Comparison of ENCODE assay signal across 27 mouse cellular contexts in the genomic region with DNA sequence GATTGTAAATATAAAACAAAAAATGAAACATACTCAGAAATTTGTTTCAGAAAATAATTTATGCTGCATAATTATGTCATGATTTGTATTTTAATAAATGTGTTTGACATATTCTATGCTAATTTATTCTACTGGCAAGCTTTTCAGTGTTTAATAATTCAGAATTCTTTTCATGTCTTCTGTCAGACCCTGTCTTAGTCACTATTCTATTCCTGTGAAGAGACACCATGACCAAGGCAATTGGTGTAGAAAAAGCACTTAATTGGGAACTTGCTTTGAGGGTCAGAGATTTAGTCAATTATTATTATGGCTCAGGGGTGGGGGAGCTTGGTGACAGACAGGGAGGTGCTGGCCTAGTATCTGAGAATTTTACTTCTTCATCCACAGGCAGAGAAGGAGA.
DNase-seq lines count a peak whose midpoint lies in the region; ATAC-seq and TF ChIP-seq lines count a peak whose summit lies in the region.
"Had no signal": no experiment of that assay in that cellular context is flagged by ENCODE, and none has a peak within 500 bp of the region (broad histone marks: within the 10 kb centered on the region; RNA-seq: fewer than 3 reads in every experiment).

No protein-coding gene starts in this region.

- TF ChIP-seq CTCF in brain, embryonic 14.5 days (IDR thresholded peaks at IDR 0.05; ENCODE audit: borderline replicate concordance, extremely low read depth, insufficient read depth, insufficient read length): no peak

- H3K9me3 ChIP-seq in midbrain, embryonic 12.5 days: no peaks in the 10 kb centered on the region
- no peaks in the 10 kb centered on the region for H3K9me3 ChIP-seq in midbrain, embryonic 10.5 days (replicated peaks)
- no peaks in the 10 kb centered on the region for H3K9me3 ChIP-seq in midbrain, embryonic 16.5 days (replicated peaks; ENCODE audit: control insufficient read depth, low read length, poor library complexity, severe bottlenecking)
- no peaks in the 10 kb centered on the region for H3K9me3 ChIP-seq in limb, embryonic 10.5 days (replicated peaks)
- H3K9me3 ChIP-seq: embryonic facial prominence, embryonic 12.5 days; embryonic facial prominence, embryonic 15.5 days; heart, embryonic 10.5 days; heart, embryonic 13.5 days had no signal

- no peak for DNase-seq in midbrain, embryonic 10.5 days (ENCODE audit: low spot score)
- DNase-seq in Muller cell, postnatal 12 days (ENCODE audit: inconsistent ontology term): peak; percentile 16
- peak; percentile 50 for DNase-seq in brain, embryonic 14.5 days (ENCODE audit: low read depth)
- no peak for DNase-seq in kidney, adult 11 months
- no peak for DNase-seq in limb, embryonic 10.5 days (ENCODE audit: low spot score)
- DNase-seq: adrenal gland, adult 8-10 months; adrenal gland, postnatal 36 days; cerebellum, adult 11 months; cerebellum, adult 2 months; cerebellum, adult 9-11 months; cerebellum, postnatal 25 days; gastrocnemius, postnatal 10 days; gastrocnemius, postnatal 36 days; heart, adult 2 months; heart, postnatal 14 days; heart, postnatal 4 days had no signal

- no peak overlapping the region for H3K9ac ChIP-seq in midbrain, embryonic 12.5 days (replicated peaks)
- H3K9ac ChIP-seq in midbrain, embryonic 16.5 days (ENCODE audit: low read depth, low read length): no peak overlapping the region
- H3K9ac ChIP-seq: embryonic facial prominence, embryonic 12.5 days; embryonic facial prominence, embryonic 15.5 days; heart, embryonic 13.5 days; hindbrain, embryonic 14.5 days had no signal

- no peak overlapping the region for H3K4me3 ChIP-seq in midbrain, embryonic 12.5 days
- no peak overlapping the region for H3K4me3 ChIP-seq in midbrain, embryonic 10.5 days
- H3K4me3 ChIP-seq in midbrain, embryonic 16.5 days (ENCODE audit: low read depth, low read length): no peak overlapping the region
- no peak overlapping the region for H3K4me3 ChIP-seq in limb, embryonic 10.5 days
- H3K4me3 ChIP-seq: embryonic facial prominence, embryonic 12.5 days; embryonic facial prominence, embryonic 15.5 days; heart, adult 2 months; heart, embryonic 10.5 days; heart, embryonic 13.5 days had no signal

- H3K4me2 ChIP-seq in midbrain, embryonic 12.5 days (replicated peaks): no peak overlapping the region
- H3K4me2 ChIP-seq in midbrain, embryonic 16.5 days (ENCODE audit: low read length): no peak overlapping the region
- H3K4me2 ChIP-seq: embryonic facial prominence, embryonic 12.5 days; embryonic facial prominence, embryonic 15.5 days; heart, embryonic 13.5 days; hindbrain, embryonic 14.5 days had no signal

- H3K27me3 ChIP-seq in midbrain, embryonic 12.5 days: no peaks in the 10 kb centered on the region
- no peaks in the 10 kb centered on the region for H3K27me3 ChIP-seq in midbrain, embryonic 10.5 days (ENCODE audit: low read depth, poor library complexity, severe bottlenecking)
- no peaks in the 10 kb centered on the region for H3K27me3 ChIP-seq in midbrain, embryonic 16.5 days (ENCODE audit: control insufficient read depth, insufficient read depth, low read depth, low read length)
- H3K27me3 ChIP-seq in limb, embryonic 10.5 days (ENCODE audit: low read depth, poor library complexity, severe bottlenecking): no peaks in the 10 kb centered on the region
- H3K27me3 ChIP-seq: embryonic facial prominence, embryonic 12.5 days; embryonic facial prominence, embryonic 15.5 days; heart, embryonic 13.5 days had no signal

- TF ChIP-seq POLR2A in brain, embryonic 14.5 days (IDR thresholded peaks at IDR 0.05; ENCODE audit: borderline replicate concordance, extremely low read depth, insufficient read depth, insufficient read length, poor library complexity, severe bottlenecking): no peak

- no peaks in the 10 kb centered on the region for H3K4me1 ChIP-seq in midbrain, embryonic 12.5 days
- no peaks in the 10 kb centered on the region for H3K4me1 ChIP-seq in midbrain, embryonic 10.5 days
- no peaks in the 10 kb centered on the region for H3K4me1 ChIP-seq in midbrain, embryonic 16.5 days (ENCODE audit: control insufficient read depth, insufficient read depth, low read length)
- no peaks in the 10 kb centered on the region for H3K4me1 ChIP-seq in limb, embryonic 10.5 days
- H3K4me1 ChIP-seq: embryonic facial prominence, embryonic 12.5 days; embryonic facial prominence, embryonic 15.5 days; heart, embryonic 10.5 days; heart, embryonic 13.5 days had no signal

- H3K27ac ChIP-seq in midbrain, embryonic 12.5 days (replicated peaks): no peak overlapping the region
- H3K27ac ChIP-seq in midbrain, embryonic 10.5 days (replicated peaks): no peak overlapping the region
- no peak overlapping the region for H3K27ac ChIP-seq in midbrain, embryonic 16.5 days (ENCODE audit: low read length)
- H3K27ac ChIP-seq in limb, embryonic 10.5 days: no peak overlapping the region
- H3K27ac ChIP-seq: embryonic facial prominence, embryonic 12.5 days; embryonic facial prominence, embryonic 15.5 days; heart, adult 2 months; heart, embryonic 10.5 days; heart, embryonic 13.5 days; hindbrain, embryonic 14.5 days; hindbrain, postnatal 0 days had no signal

- H3K36me3 ChIP-seq in midbrain, embryonic 12.5 days: no peaks in the 10 kb centered on the region
- no peaks in the 10 kb centered on the region for H3K36me3 ChIP-seq in midbrain, embryonic 10.5 days
- H3K36me3 ChIP-seq in midbrain, embryonic 16.5 days (ENCODE audit: control insufficient read depth, insufficient read depth, low read length): no peaks in the 10 kb centered on the region
- no peaks in the 10 kb centered on the region for H3K36me3 ChIP-seq in limb, embryonic 10.5 days
- H3K36me3 ChIP-seq: embryonic facial prominence, embryonic 12.5 days; embryonic facial prominence, embryonic 15.5 days; heart, embryonic 10.5 days; heart, embryonic 13.5 days had no signal

- peak; percentile 60; the same call in 1 of the 2 replicates for ATAC-seq in midbrain, embryonic 12.5 days (ENCODE audit: low FRiP score, low read depth)
- peak; percentile 83 for ATAC-seq in midbrain, embryonic 16.5 days
- ATAC-seq: activated CD4-positive, CD25-positive, alpha-beta regulatory T cell, adult 4 months; CD4-positive, CD25-positive, alpha-beta regulatory T cell, adult 4 months; hindbrain, postnatal 0 days; inflammation-experienced regulatory T-cells, adult 6 months had no signal

Comparison
In these comparisons a context has a peak if more than half of its experiments do, and no peak if none do; other contexts are left out.
1. DNase-seq: peak in Muller cell, postnatal 12 days (single experiment) and brain, embryonic 14.5 days (single experiment); none in midbrain, embryonic 10.5 days (single experiment), kidney, adult 11 months (single experiment) and limb, embryonic 10.5 days (single experiment).